Mouse (Mus musculus): ENCODE measurements around the gene Ctsd.
"Not testable (repeated sequence)": the region's sequence is repeated elsewhere in the genome, so short reads cannot be mapped to it uniquely, and the experiment has no call there.

Ctsd gene

GRCm38 (mm10) chr7:142335151-142335550 is 52.7 kb downstream of the Ctsd start:
- peak in 1 of 2 experiments; percentile 85 for DNase-seq (ENCODE audit: low spot score in 2 of 2)

- DNase-seq (ENCODE audit: low spot score in 2 of 2): peak; percentile 91 to 94
These were observed 53.6 kb downstream of the Ctsd start for GRCm38 (mm10) chr7:142334246-142334645.

GRCm38 (mm10) chr7:142332741-142333140 is 55.1 kb downstream of the Ctsd start:
- DNase-seq (ENCODE audit: low spot score in 2 of 2): not testable (repeated sequence)

GRCm38 (mm10) chr7:142331281-142331680 is 56.6 kb downstream of the Ctsd start:
- DNase-seq (ENCODE audit: low spot score in 2 of 2): no peak

GRCm38 (mm10) chr7:142330271-142330724 is 57.5 kb downstream of the Ctsd start:
- no peak for DNase-seq (ENCODE audit: low spot score in 2 of 2)

- no peak for DNase-seq (ENCODE audit: low spot score in 2 of 2)
These were observed 59.3 kb downstream of the Ctsd start for GRCm38 (mm10) chr7:142328507-142328906.

GRCm38 (mm10) chr7:142326714-142327445 is 61.0 kb downstream of the Ctsd start:
- DNase-seq (ENCODE audit: low spot score in 2 of 2): no peak
